Mouse (Mus musculus) heart, embryonic 13.5 days (tissue): Measurements from ENCODE around the gene Gpr37. TPM values are rescaled to one million over a fixed set of nuclear protein-coding genes. Genes with fewer than 3 reads are reported as not detected.

Experiments used
- ATAC-seq: fragments of 200-750 bp; cut with Nextera tagmentation; 2 replicates; pipeline ENCODE4 v1.8.0; 2017; ENCODE audit warnings: moderate TSS enrichment; ENCODE audit not compliant: insufficient number of reproducible peaks, low FRiP score, low TSS enrichment; ENCODE audit errors: extremely low read depth
- H3K27ac ChIP-seq: fragments of 300-500 bp; sonication (generic); replicated peaks from 2 replicates; pipeline ENCODE4 v1.5.1; 2015; ENCODE audit warnings: moderate library complexity, mild to moderate bottlenecking, inconsistent platforms
- H3K27me3 ChIP-seq: fragments of 300-500 bp; sonication (generic); replicated peaks from 2 replicates; pipeline ENCODE4 v1.6.1; 2015; ENCODE audit warnings: mild to moderate bottlenecking, inconsistent platforms
- H3K36me3 ChIP-seq: fragments of 300-500 bp; sonication (generic); 2 replicates; pipeline ENCODE4 v1.6.1; 2015; ENCODE audit warnings: mild to moderate bottlenecking, inconsistent platforms
- H3K4me1 ChIP-seq: fragments of 300-500 bp; sonication (generic); 2 replicates; pipeline ENCODE4 v1.6.1; 2015; ENCODE audit warnings: inconsistent platforms
- H3K4me2 ChIP-seq: fragments of 300-500 bp; sonication (generic); 2 replicates; pipeline ENCODE4 v1.6.1; 2015; ENCODE audit warnings: inconsistent platforms, mild to moderate bottlenecking, moderate library complexity
- H3K4me3 ChIP-seq: fragments of 300-500 bp; sonication (generic); 2 replicates; pipeline ENCODE4 v1.5.1; 2015; ENCODE audit warnings: moderate library complexity, mild to moderate bottlenecking, inconsistent platforms
- H3K9ac ChIP-seq: fragments of 300-500 bp; sonication (generic); 2 replicates; pipeline ENCODE4 v1.6.1; 2015; ENCODE audit warnings: inconsistent platforms, mild to moderate bottlenecking, moderate library complexity
- H3K9me3 ChIP-seq: fragments of 300-500 bp; sonication (generic); 2 replicates; pipeline ENCODE4 v1.6.1; 2016; ENCODE audit warnings: inconsistent platforms
- WGBS: fragments of 180-500 bp; shearing (Covaris S2); methylation state at CpG from one replicate; pipeline ENCODE4 v1.1.7; 2015; ENCODE audit warnings: mixed read lengths; 5-methylcytosine and 5-hydroxymethylcytosine counted together
- polyA plus RNA-seq: library from polyadenylated mRNA; unstranded; fragments of >200 nt; fragmentation: Nextera tagmentation; extraction: Ambion mirVana; gene quantifications from 2 replicates; pipeline ENCODE4 v1.2.1, GENCODE M21; 2015

The Gpr37 gene
- polyA plus RNA-seq, 1 experiment from 2014 or later = 1.5 TPM

- H3K9me3 ChIP-seq = no peaks in the 10 kb centered on the region
- H3K4me2 ChIP-seq = no peak overlapping the region
- H3K27me3 ChIP-seq = no peaks in the 10 kb centered on the region
- H3K36me3 ChIP-seq = no peaks in the 10 kb centered on the region
- no peak overlapping the region for H3K9ac ChIP-seq
- H3K4me1 ChIP-seq = 0 out of 2 replicates have a peak, but pooled peaks cover 2% of the 10 kb centered on the region
- no peak overlapping the region for H3K4me3 ChIP-seq
- 85% methylated on average over 4 of the region's 4 CpGs for WGBS
- H3K27ac ChIP-seq = no peak overlapping the region
- no peak for ATAC-seq
Measured at GRCm38 (mm10) chr6:25675111-25675510, 15.4 kb downstream of the Gpr37 start.

GRCm38 (mm10) chr6:25673801-25674200, 16.7 kb downstream of the Gpr37 start:
- Histone ChIP-seq H3K4me2 (no peak overlapping the region), H3K36me3 (no peaks in the 10 kb centered on the region), H3K4me1 (0 out of 2 replicates have a peak, but pooled peaks cover 4% of the 10 kb centered on the region), H3K9me3 (no peaks in the 10 kb centered on the region), H3K9ac (no peak overlapping the region), H3K4me3 (no peak overlapping the region), H3K27me3 (no peaks in the 10 kb centered on the region), H3K27ac (no peak overlapping the region)
- no peak for ATAC-seq
- WGBS = 55% methylated on average over 3 of the region's 3 CpGs

- Histone ChIP-seq H3K9ac (no peak overlapping the region), H3K9me3 (no peaks in the 10 kb centered on the region), H3K27ac (no peak overlapping the region), H3K4me2 (no peak overlapping the region), H3K4me3 (no peak overlapping the region), H3K4me1 (0 out of 2 replicates have a peak, but pooled peaks cover 4% of the 10 kb centered on the region), H3K36me3 (no peaks in the 10 kb centered on the region), H3K27me3 (no peaks in the 10 kb centered on the region)
- 21% methylated on average over 4 of the region's 4 CpGs for WGBS
- ATAC-seq = no peak
Measured at GRCm38 (mm10) chr6:25670150-25670549, 20.4 kb downstream of the Gpr37 start.

- no peak overlapping the region for H3K4me2 ChIP-seq
- no peaks in the 10 kb centered on the region for H3K27me3 ChIP-seq
- H3K27ac ChIP-seq = no peak overlapping the region
- ATAC-seq = no peak
- H3K9ac ChIP-seq = no peak overlapping the region
- no peak overlapping the region for H3K4me3 ChIP-seq
- no peaks in the 10 kb centered on the region for H3K36me3 ChIP-seq
- no peaks in the 10 kb centered on the region for H3K9me3 ChIP-seq
- H3K4me1 ChIP-seq = no peaks in the 10 kb centered on the region
- WGBS = 72% methylated on average over 2 of the region's 2 CpGs
Measured at GRCm38 (mm10) chr6:25663942-25664341, 26.6 kb downstream of the Gpr37 start.

GRCm38 (mm10) chr6:25659924-25660675, 30.4 kb downstream of the Gpr37 start:
- Histone ChIP-seq H3K4me2 (no peak overlapping the region), H3K27me3 (no peaks in the 10 kb centered on the region), H3K36me3 (no peaks in the 10 kb centered on the region), H3K9ac (no peak overlapping the region), H3K27ac (no peak overlapping the region), H3K4me3 (no peak overlapping the region), H3K4me1 (no peaks in the 10 kb centered on the region), H3K9me3 (no peaks in the 10 kb centered on the region)
- WGBS = 82% methylated on average over 3 of the region's 3 CpGs
- ATAC-seq = no peak

Other genes with a start within 250 kb of the Gpr37 start
- gene Pot1a, start 118.5 kb upstream of the Gpr37 start, polyA plus RNA-seq = 18.0 and 20.1 TPM in 2 replicates